Mouse (Mus musculus) midbrain, embryonic 14.5 days (tissue): ENCODE results near the gene Mrpl2. TPM values are rescaled to one million over a fixed set of nuclear protein-coding genes. Genes with fewer than 3 reads are reported as not detected.

Experiments used
- ATAC-seq: fragments of 200-750 bp; cut with Nextera tagmentation; 2 replicates; pipeline ENCODE4 v1.8.0; 2017; ENCODE audit warnings: moderate number of reproducible peaks, moderate library complexity; ENCODE audit not compliant: low FRiP score, low TSS enrichment
- DNase-seq: peaks from one replicate; pipeline ENCODE4 v3.0.0-alpha.2; 2015
- H3K27ac ChIP-seq: fragments of 300-500 bp; sonication (generic); replicated peaks from 2 replicates; pipeline ENCODE4 v1.5.1; 2014; ENCODE audit warnings: mild to moderate bottlenecking, low read depth, low read length, moderate library complexity
- H3K27me3 ChIP-seq: fragments of 300-500 bp; sonication (generic); 2 replicates; pipeline ENCODE4 v1.6.1; 2014; ENCODE audit warnings: low read length, control low read depth, mixed read lengths; ENCODE audit not compliant: control insufficient read depth, insufficient read depth
- H3K36me3 ChIP-seq: fragments of 300-500 bp; sonication (generic); 2 replicates; pipeline ENCODE4 v1.6.1; 2014; ENCODE audit warnings: low read length, control low read depth; ENCODE audit not compliant: control insufficient read depth, insufficient read depth
- H3K4me1 ChIP-seq: fragments of 300-500 bp; sonication (generic); 2 replicates; pipeline ENCODE4 v1.6.1; 2014; ENCODE audit warnings: mild to moderate bottlenecking, antibody characterized with exemption, low read length, control low read depth; ENCODE audit not compliant: control insufficient read depth, insufficient read depth
- H3K4me2 ChIP-seq: fragments of 300-500 bp; sonication (generic); 2 replicates; pipeline ENCODE4 v1.6.1; 2014; ENCODE audit warnings: mild to moderate bottlenecking, low read length, moderate library complexity
- H3K4me3 ChIP-seq: fragments of 300-500 bp; sonication (generic); replicated peaks from 2 replicates; pipeline ENCODE4 v1.5.1; 2014; ENCODE audit warnings: low read depth, low read length
- H3K9ac ChIP-seq: fragments of 300-500 bp; sonication (generic); replicated peaks from 2 replicates; pipeline ENCODE4 v1.6.1; 2014; ENCODE audit warnings: mild to moderate bottlenecking, low read length, moderate library complexity
- H3K9me3 ChIP-seq: fragments of 300-500 bp; sonication (generic); 2 replicates; pipeline ENCODE4 v1.6.1; 2016; ENCODE audit warnings: low read length, control low read depth, mixed read lengths; ENCODE audit not compliant: control insufficient read depth
- WGBS: fragments of 180-500 bp; shearing (Covaris S2); extraction: QIAGEN DNeasy Blood & Tissue Kit; methylation state at CpG from one replicate; pipeline ENCODE4 v1.1.7; 2014; 5-methylcytosine and 5-hydroxymethylcytosine counted together
- polyA plus RNA-seq: library from polyadenylated mRNA; unstranded; fragments of >200 nt; fragmentation: Nextera tagmentation; extraction: Ambion mirVana; gene quantifications from 2 replicates; pipeline ENCODE4 v1.2.1, GENCODE M21; 2014

Gene Mrpl2
- polyA plus RNA-seq, 1 experiment from 2014 or later = 73.2 TPM

DNA sequence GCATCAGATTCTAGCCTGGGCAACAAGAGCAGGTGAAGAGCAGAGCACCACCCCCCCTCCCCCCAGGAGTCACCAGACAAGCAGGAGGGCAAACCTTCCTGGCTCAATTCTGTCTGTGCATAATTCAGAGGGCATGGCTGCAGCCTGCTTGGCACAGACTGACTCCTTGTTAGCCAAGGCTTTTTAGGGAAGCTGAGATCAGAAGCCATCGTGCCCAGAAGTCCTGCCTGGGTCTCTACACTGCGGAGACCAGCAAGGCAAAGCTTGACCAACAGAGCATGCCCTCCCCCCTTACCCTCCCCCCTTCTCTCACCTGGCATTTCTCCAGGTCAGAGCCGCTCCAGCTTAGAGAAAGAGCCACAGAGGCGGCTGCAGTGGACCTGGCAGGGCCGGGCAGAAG is 16.7 kb downstream of the Mrpl2 start:
- WGBS = 87% methylated on average over 5 of the region's 5 CpGs

DNA sequence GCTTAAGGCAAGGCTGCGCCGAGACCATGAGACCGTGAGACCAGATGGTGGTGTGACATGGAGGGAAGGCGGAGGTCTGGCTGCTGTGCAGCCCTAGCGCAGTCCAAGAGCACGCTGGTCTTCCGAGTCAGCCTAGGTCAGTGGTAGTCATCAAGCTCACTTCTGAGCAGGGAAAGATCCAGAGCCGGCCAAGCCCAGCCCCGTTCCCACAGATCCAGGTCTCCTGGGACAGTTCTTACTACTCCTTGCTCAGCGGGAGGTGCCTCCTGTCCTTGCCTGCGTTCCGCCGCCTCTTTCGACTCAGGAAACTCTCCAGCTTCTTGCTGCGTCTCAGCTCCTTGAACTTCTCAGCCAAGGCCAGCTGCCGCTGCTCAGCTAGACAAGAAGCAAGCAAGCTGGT is 21.7 kb downstream of the Mrpl2 start:
- peaks cover 70% of the 10 kb centered on the region for H3K36me3 ChIP-seq

More for the DNA sequence above, 16.7 kb downstream of the Mrpl2 start:
- no peaks in the 10 kb centered on the region for H3K4me1 ChIP-seq
- H3K9ac ChIP-seq = no peak overlapping the region
- H3K27ac ChIP-seq = no peak overlapping the region
- no peak for DNase-seq
- peaks cover 92% of the 10 kb centered on the region for H3K36me3 ChIP-seq
- no peaks in the 10 kb centered on the region for H3K9me3 ChIP-seq
- no peak for ATAC-seq
- H3K4me3 ChIP-seq = no peak overlapping the region
- H3K27me3 ChIP-seq = no peaks in the 10 kb centered on the region
- H3K4me2 ChIP-seq = no peak overlapping the region

DNA sequence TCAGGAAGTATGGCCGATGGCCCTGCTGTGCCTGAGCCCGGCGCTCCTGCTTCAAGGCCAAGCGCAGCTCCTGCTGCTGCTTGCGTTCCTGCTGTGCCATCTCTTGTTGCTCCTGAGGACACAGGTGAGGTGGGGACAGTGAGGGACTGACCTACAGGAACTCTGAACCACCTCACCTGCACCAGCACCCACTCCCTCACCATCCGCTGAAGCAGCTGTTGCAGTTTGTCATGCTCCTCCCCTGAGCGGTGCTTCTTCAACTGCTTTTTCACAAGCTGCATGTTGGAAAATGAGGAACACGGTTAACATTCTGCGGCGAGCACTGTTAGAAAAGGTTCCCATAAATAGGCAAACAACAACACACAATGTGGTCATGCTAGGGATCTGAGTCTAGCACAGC is 23.9 kb downstream of the Mrpl2 start:
- no peak overlapping the region for H3K27ac ChIP-seq
- no peak overlapping the region for H3K4me2 ChIP-seq
- no peak overlapping the region for H3K4me3 ChIP-seq
- peaks cover 52% of the 10 kb centered on the region for H3K36me3 ChIP-seq
- peaks cover 15% of the 10 kb centered on the region for H3K4me1 ChIP-seq
- ATAC-seq (no peak), DNase-seq (no peak)
- no peak overlapping the region for H3K9ac ChIP-seq
- no peaks in the 10 kb centered on the region for H3K27me3 ChIP-seq
- H3K9me3 ChIP-seq = no peaks in the 10 kb centered on the region
- 95% methylated on average over 10 of the region's 10 CpGs for WGBS

More for the DNA sequence above, 21.7 kb downstream of the Mrpl2 start:
- ATAC-seq = no peak
- WGBS = 92% methylated on average over 16 of the region's 16 CpGs
- DNase-seq = no peak
- H3K9me3 ChIP-seq = no peaks in the 10 kb centered on the region
- H3K9ac ChIP-seq = no peak overlapping the region
- no peak overlapping the region for H3K4me2 ChIP-seq
- H3K27me3 ChIP-seq = no peaks in the 10 kb centered on the region
- H3K4me3 ChIP-seq = no peak overlapping the region
- H3K4me1 ChIP-seq = no peaks in the 10 kb centered on the region
- no peak overlapping the region for H3K27ac ChIP-seq

GRCm38 (mm10) chr17:46673850-46674529 is 28.0 kb downstream of the Mrpl2 start, which contains the start of gene Rrp36:
Gene Rrp36, minus strand, starts transcription at chr17:46674352.
- Histone ChIP-seq H3K9ac (peak within 1 kb of the TSS; percentile 64), H3K36me3 (peaks cover 57% of the 10 kb centered on the region), H3K4me2 (peak within 1 kb of the TSS; percentile 94), H3K27ac (peak within 1 kb of the TSS; percentile 67), H3K4me3 (peak within 1 kb of the TSS; percentile 79), H3K9me3 (no peaks in the 10 kb centered on the region), H3K4me1 (peaks cover 18% of the 10 kb centered on the region), H3K27me3 (no peaks in the 10 kb centered on the region)
- peak; percentile 95 for DNase-seq
- ATAC-seq = peak; percentile 89
- WGBS = 1% methylated on average over 43 of the region's 43 CpGs

DNA sequence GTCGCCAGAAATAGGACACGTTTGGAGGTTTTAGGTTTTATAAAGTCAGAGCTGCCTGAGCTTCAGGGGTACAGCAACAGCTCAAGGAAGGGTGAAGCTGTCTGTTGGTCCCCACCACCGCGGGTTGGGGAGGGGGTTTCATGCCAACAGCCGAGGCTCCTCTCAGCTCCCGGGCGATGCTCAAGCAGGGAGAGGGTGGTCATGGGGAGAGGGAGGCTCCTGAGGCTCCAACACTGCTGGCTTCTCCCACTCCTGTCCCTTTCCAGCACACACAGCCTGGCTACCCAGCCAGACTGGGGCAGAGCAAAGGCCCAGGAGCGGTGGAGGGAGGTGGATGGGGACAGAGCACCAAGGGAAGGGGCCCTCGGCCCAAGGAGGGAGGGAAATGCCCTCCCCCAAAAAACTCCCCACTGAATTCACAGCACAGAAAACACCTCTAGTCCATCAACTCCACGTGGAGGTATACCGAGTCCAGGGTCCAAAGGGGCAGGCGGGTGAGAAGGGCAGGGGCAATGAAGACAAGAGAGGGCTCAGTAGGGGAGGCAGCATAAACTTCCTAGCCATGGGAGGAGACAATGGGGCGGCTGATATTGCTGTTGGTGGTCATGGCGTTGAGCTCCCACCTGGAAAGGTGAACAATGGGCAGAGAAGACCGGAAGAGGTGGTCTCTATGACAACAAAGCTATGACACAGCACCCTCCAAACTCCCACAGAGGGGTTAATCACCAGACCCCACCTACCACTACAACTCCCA is 28.7 kb downstream of the Mrpl2 start:
- peak overlapping the region; percentile 79 for H3K4me3 ChIP-seq
- H3K27me3 ChIP-seq = no peaks in the 10 kb centered on the region
- WGBS = 16% methylated on average over 15 of the region's 15 CpGs
- H3K27ac ChIP-seq = peak overlapping the region; percentile 67
- no peak for DNase-seq
- H3K4me1 ChIP-seq = peaks cover 26% of the 10 kb centered on the region
- H3K4me2 ChIP-seq = peak overlapping the region; percentile 94
- no peaks in the 10 kb centered on the region for H3K9me3 ChIP-seq
- ATAC-seq = peak; percentile 39
- peaks cover 50% of the 10 kb centered on the region for H3K36me3 ChIP-seq
- H3K9ac ChIP-seq = peak overlapping the region; percentile 64; the same call in 1 of the 2 replicates

- WGBS = 93% methylated on average over 9 of the region's 9 CpGs
- Histone ChIP-seq H3K27me3 (no peaks in the 10 kb centered on the region), H3K9ac (peak within 1 kb of the TSS; percentile 69), H3K4me1 (peaks cover 29% of the 10 kb centered on the region), H3K4me2 (peak within 1 kb of the TSS; percentile 76), H3K27ac (no peak within 1 kb of the TSS), H3K4me3 (peak within 1 kb of the TSS; percentile 82), H3K9me3 (no peaks in the 10 kb centered on the region), H3K36me3 (peaks cover 44% of the 10 kb centered on the region)
- no peak for ATAC-seq
- DNase-seq = no peak
These were observed 32.4 kb downstream of the Mrpl2 start, which contains the start of gene Mea1 for GRCm38 (mm10) chr17:46678416-46678815. Gene Mea1, plus strand, starts transcription at chr17:46678793.

DNA sequence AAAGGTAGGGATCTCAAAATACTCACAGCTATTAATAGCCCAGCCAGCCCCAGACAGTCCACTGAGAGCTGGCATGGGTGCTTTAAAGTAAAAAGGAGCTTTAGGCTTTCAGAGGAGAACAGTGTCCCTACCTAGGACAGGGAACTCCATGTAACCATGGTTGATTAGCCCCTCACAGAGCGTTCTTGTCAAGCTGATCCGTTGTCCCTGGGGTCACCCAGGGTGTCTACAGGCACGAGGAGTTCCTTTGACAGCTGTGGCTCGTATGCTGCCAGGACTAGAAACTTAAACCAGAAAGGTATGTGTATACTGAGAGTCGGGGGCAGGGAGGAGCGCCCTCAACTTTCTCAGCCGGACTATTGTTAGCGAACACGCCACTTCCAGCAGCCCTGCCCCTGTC is 32.9 kb downstream of the Mrpl2 start:
- Histone ChIP-seq H3K27ac (no peak overlapping the region), H3K9me3 (no peaks in the 10 kb centered on the region), H3K4me1 (peaks cover 25% of the 10 kb centered on the region), H3K4me3 (peak overlapping the region; percentile 82; the same call in 1 of the 2 replicates), H3K27me3 (no peaks in the 10 kb centered on the region), H3K36me3 (peaks cover 49% of the 10 kb centered on the region), H3K9ac (peak overlapping the region; percentile 69; the same call in 1 of the 2 replicates), H3K4me2 (peak overlapping the region; percentile 76)
- no peak for DNase-seq
- ATAC-seq = no peak
- 71% methylated on average over 9 of the region's 9 CpGs for WGBS

GRCm38 (mm10) chr17:46679843-46680759 is 34.1 kb downstream of the Mrpl2 start:
- Histone ChIP-seq H3K9ac (peak overlapping the region; percentile 69), H3K27me3 (no peaks in the 10 kb centered on the region), H3K4me3 (peak overlapping the region; percentile 82), H3K4me2 (peak overlapping the region; percentile 76), H3K27ac (peak overlapping the region; percentile 90), H3K9me3 (no peaks in the 10 kb centered on the region), H3K4me1 (peaks cover 19% of the 10 kb centered on the region), H3K36me3 (peaks cover 56% of the 10 kb centered on the region)
- peak; percentile 75 for DNase-seq
- no peak; the same call in none of the 2 replicates for ATAC-seq
- 1% methylated on average over 34 of the region's 34 CpGs for WGBS
